Mouse (Mus musculus) hindbrain, embryonic 11.5 days (tissue): ENCODE measurements around the gene Ppm1h. TPM values are rescaled to one million over a fixed set of nuclear protein-coding genes. Genes with fewer than 3 reads are reported as not detected.
"Not testable (repeated sequence)": the region's sequence is repeated elsewhere in the genome, so short reads cannot be mapped to it uniquely, and the experiment has no call there.

Source experiments
- ATAC-seq: fragments of 200-750 bp; cut with Nextera tagmentation; 2 replicates; pipeline ENCODE4 v1.8.0; 2017; ENCODE audit warnings: mild to moderate bottlenecking, moderate TSS enrichment, moderate library complexity; ENCODE audit not compliant: low FRiP score
- DNase-seq: peaks from one replicate; pipeline ENCODE4 v3.0.0-alpha.2; 2015; ENCODE audit warnings: low spot score
- H3K27ac ChIP-seq: fragments of 300-500 bp; sonication (generic); 2 replicates; pipeline ENCODE4 v1.5.1; 2014; ENCODE audit warnings: mild to moderate bottlenecking, low read depth, low read length
- H3K27me3 ChIP-seq: fragments of 300-500 bp; sonication (generic); 2 replicates; pipeline ENCODE4 v1.6.1; 2014; ENCODE audit warnings: mild to moderate bottlenecking, low read length, moderate library complexity, mixed read lengths; ENCODE audit not compliant: control insufficient read depth, insufficient read depth
- H3K36me3 ChIP-seq: fragments of 300-500 bp; sonication (generic); 2 replicates; pipeline ENCODE4 v1.6.1; 2014; ENCODE audit warnings: mild to moderate bottlenecking, low read length, moderate library complexity, mixed read lengths; ENCODE audit not compliant: control insufficient read depth, insufficient read depth
- H3K4me1 ChIP-seq: fragments of 300-500 bp; sonication (generic); replicated peaks from 2 replicates; pipeline ENCODE4 v1.6.1; 2014; ENCODE audit warnings: low read length, mixed read lengths; ENCODE audit not compliant: control insufficient read depth, insufficient read depth
- H3K4me2 ChIP-seq: fragments of 300-500 bp; sonication (generic); replicated peaks from 2 replicates; pipeline ENCODE4 v1.6.1; 2014; ENCODE audit warnings: mild to moderate bottlenecking, low read depth, low read length
- H3K4me3 ChIP-seq: fragments of 300-500 bp; sonication (generic); 2 replicates; pipeline ENCODE4 v1.5.1; 2014; ENCODE audit warnings: low read depth, low read length
- H3K9ac ChIP-seq: fragments of 300-500 bp; sonication (generic); 2 replicates; pipeline ENCODE4 v1.6.1; 2014; ENCODE audit warnings: low read depth, low read length
- H3K9me3 ChIP-seq: fragments of 300-500 bp; sonication (generic); 2 replicates; pipeline ENCODE4 v1.6.1; 2016; ENCODE audit warnings: low read length; ENCODE audit not compliant: control insufficient read depth
- WGBS: fragments of 180-500 bp; shearing (Covaris S2); extraction: QIAGEN DNeasy Blood & Tissue Kit; methylation state at CpG from one replicate; pipeline ENCODE4 v1.1.7; 2014; 5-methylcytosine and 5-hydroxymethylcytosine counted together
- polyA plus RNA-seq: library from polyadenylated mRNA; unstranded; fragments of >200 nt; fragmentation: Nextera tagmentation; extraction: Ambion mirVana; gene quantifications from 2 replicates; pipeline ENCODE4 v1.2.1, GENCODE M21; 2014

Gene Ppm1h
- polyA plus RNA-seq, 1 experiment from 2014 or later: 9.7 TPM

DNA sequence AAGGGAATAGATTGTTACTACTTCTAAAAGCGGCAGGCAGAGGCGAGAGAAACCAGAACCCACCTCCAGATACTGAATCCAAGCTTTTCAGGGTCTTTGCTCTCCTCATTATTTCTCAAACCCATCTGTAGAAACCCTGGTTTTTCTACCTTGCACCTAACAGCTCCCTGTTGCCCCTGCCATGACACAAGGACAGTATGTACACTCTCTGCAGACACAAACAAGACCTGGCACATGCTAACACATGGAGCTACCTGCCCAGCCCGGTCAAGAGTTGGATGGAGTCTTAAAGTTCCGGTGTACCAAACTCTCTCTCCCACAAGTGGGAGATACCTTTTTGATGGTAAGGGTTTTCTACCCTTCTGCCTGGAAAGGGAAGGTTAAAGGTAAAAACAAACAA is 252.0 kb downstream of the Ppm1h start:
- Histone ChIP-seq H3K9me3 (no peaks in the 10 kb centered on the region), H3K4me3 (no peak overlapping the region), H3K4me1 (peaks cover 8% of the 10 kb centered on the region; the same call in 1 of the 2 replicates), H3K36me3 (no peaks in the 10 kb centered on the region), H3K4me2 (no peak overlapping the region), H3K9ac (no peak overlapping the region), H3K27ac (peak overlapping the region; percentile 61; the same call in 1 of the 2 replicates), H3K27me3 (no peaks in the 10 kb centered on the region)
- WGBS: 80% methylated on average over 4 of the region's 4 CpGs
- ATAC-seq (no peak), DNase-seq (no peak)

DNA sequence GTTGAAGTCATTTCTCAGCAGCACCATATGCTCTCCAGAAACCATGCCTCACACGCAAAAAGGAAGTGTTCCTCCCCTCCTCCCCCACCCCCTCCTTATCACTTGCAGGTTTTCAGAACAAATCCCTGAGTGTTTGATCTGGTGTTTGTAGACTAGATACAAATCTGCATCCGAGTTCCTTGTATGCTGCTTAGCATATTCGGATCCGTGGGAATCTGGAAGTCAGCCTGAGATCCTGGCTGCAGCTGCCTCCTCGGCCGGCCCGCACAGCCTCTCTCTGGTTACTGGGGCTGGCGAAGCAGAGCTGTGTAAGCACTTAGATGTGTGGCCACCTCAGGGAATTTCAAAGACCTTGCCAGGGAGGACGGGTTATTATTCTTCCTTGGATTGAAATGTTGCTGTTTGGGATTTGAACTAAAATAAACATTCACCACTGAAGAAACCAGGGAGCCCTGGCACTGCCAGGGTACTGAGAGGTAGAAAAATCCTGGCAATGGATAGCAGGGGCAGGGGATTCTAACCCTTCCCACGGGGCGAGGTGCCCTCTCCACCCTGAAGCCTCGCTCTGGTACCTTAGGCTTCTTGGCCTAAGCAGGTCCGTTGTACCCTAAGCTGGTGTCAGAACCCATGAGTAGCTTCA is 252.8 kb downstream of the Ppm1h start:
- H3K9ac ChIP-seq: peak overlapping the region; percentile 1; the same call in 1 of the 2 replicates
- H3K4me1 ChIP-seq: peaks cover 8% of the 10 kb centered on the region; the same call in 1 of the 2 replicates
- no peak overlapping the region for H3K4me3 ChIP-seq
- DNase-seq: peak; percentile 64
- H3K27me3 ChIP-seq: no peaks in the 10 kb centered on the region
- H3K9me3 ChIP-seq: no peaks in the 10 kb centered on the region
- no peak overlapping the region for H3K4me2 ChIP-seq
- 11% methylated on average over 13 of the region's 13 CpGs for WGBS
- peak overlapping the region; percentile 61 for H3K27ac ChIP-seq
- peak; percentile 68 for ATAC-seq
- H3K36me3 ChIP-seq: no peaks in the 10 kb centered on the region

DNA sequence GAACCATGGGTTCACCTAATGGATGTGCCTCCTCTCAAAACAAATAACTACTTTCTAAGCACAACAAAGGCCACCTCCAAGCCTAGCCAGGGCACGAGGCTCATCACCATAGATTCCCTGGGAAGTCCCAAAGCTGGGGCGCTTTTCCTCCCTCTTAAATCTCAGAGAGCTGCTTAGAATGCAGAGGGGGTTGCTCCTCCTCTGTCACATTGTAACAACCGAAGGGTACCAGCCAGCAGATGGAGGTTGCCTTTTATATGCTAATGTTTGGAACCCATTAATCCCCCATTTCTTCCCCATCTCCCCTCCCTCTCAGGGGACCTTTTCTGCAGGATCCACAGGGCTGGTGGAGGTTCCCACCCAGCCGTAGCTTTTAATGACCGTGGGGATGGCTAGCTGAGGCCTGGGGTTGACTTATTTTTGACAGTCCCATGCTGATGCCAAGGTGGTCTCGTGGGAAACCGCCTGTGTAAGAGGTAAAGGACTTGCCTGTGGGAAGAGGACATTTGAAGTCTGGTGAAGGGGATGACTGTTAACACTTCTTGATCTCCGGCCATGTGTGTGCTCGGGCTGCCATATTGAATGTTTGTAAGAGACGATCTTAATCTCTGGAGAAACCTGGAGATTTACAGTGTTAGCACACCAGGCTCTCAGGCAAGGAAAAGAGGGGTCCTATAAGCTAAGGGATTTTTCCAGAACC is 253.4 kb downstream of the Ppm1h start:
- peak; percentile 64 for DNase-seq
- H3K4me3 ChIP-seq: no peak overlapping the region
- peak overlapping the region; percentile 61 for H3K27ac ChIP-seq
- H3K9ac ChIP-seq: no peak overlapping the region; the same call in 1 of the 2 replicates
- no peaks in the 10 kb centered on the region for H3K36me3 ChIP-seq
- no peaks in the 10 kb centered on the region for H3K9me3 ChIP-seq
- H3K4me2 ChIP-seq: no peak overlapping the region
- H3K27me3 ChIP-seq: no peaks in the 10 kb centered on the region
- 37% methylated on average over 10 of the region's 10 CpGs for WGBS
- peak; percentile 90 for ATAC-seq
- H3K4me1 ChIP-seq: peaks cover 8% of the 10 kb centered on the region; the same call in 1 of the 2 replicates

DNA sequence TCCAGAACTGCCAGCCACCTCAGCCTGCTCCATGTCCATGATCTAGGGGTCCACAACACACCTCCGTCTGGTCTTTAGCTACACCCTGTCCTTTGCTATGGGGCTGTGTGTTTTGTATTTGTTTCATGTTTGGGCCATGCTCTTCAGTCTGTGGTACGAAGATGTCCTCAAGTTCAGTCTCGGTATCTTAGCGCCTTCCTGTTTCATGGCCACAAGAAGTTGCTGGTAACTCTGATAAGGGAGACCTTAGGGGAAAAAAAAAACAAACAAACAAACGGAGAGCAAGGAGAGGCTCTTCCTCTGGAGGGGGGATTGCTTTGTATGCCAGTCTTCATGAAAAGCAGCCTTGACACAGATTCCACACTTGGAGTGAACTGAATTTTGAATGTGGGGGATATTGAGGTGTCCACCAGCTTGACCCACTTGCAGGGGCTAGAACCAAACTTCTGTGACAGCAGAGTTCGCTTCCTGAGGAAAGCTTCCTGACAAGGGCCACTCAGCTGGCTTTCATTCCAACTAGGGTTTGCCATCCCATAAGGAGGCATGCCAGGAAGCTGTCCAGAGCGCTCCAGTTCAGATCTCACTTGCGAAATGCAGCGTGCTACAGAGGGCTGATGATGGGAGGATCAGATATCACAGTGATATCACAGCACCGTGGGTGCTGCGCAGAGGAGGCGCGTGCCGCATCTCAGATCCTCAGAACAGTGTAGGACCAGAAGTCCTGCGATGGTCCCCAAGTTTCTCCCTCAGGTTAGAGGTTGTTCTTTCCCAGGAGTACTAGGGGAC is 254.7 kb downstream of the Ppm1h start:
- DNase-seq (no peak), ATAC-seq (no peak)
- H3K36me3 ChIP-seq: no peaks in the 10 kb centered on the region
- no peaks in the 10 kb centered on the region for H3K9me3 ChIP-seq
- H3K27me3 ChIP-seq: no peaks in the 10 kb centered on the region
- H3K4me3 ChIP-seq: no peak overlapping the region
- no peak overlapping the region for H3K9ac ChIP-seq
- WGBS: 80% methylated on average over 15 of the region's 15 CpGs
- no peak overlapping the region for H3K4me2 ChIP-seq
- H3K27ac ChIP-seq: 0 out of 2 replicates have a peak overlapping the region, but pooled peaks have one; percentile 56
- peaks cover 8% of the 10 kb centered on the region; the same call in 1 of the 2 replicates for H3K4me1 ChIP-seq

DNA sequence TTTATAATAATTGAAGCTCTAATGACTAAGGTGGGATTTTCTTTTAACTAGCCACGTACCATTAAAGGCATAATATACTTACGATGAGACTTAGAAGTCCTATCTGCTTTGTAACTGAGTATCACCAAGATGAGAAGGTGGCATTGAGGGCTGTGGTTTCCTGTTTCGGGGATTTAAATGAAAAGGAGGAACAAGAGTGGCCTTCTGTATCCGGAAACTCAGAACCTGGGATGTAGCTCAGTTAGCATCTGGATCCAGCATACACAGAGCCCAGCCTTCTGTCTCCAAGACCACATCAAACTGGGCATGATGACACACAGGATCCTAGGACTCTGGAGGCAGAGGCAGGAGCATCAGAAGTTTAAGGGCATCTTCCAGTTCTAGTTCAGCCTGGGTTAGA is 256.8 kb downstream of the Ppm1h start:
- not testable (repeated sequence) for ATAC-seq, DNase-seq, H3K9me3 ChIP-seq, H3K4me1 ChIP-seq, H3K9ac ChIP-seq, H3K27ac ChIP-seq, H3K4me2 ChIP-seq, H3K4me3 ChIP-seq, H3K36me3 ChIP-seq, H3K27me3 ChIP-seq
- no CpG with 5 or more reads among the region's 4 CpGs for WGBS

DNA sequence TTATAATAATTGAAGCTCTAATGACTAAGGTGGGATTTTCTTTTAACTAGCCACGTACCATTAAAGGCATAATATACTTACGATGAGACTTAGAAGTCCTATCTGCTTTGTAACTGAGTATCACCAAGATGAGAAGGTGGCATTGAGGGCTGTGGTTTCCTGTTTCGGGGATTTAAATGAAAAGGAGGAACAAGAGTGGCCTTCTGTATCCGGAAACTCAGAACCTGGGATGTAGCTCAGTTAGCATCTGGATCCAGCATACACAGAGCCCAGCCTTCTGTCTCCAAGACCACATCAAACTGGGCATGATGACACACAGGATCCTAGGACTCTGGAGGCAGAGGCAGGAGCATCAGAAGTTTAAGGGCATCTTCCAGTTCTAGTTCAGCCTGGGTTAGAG is 258.8 kb downstream of the Ppm1h start:
- not testable (repeated sequence) for H3K9ac ChIP-seq, DNase-seq, H3K27me3 ChIP-seq, H3K4me3 ChIP-seq, H3K36me3 ChIP-seq, H3K9me3 ChIP-seq, H3K27ac ChIP-seq, ATAC-seq, H3K4me2 ChIP-seq, H3K4me1 ChIP-seq
- no CpG with 5 or more reads among the region's 4 CpGs for WGBS

DNA sequence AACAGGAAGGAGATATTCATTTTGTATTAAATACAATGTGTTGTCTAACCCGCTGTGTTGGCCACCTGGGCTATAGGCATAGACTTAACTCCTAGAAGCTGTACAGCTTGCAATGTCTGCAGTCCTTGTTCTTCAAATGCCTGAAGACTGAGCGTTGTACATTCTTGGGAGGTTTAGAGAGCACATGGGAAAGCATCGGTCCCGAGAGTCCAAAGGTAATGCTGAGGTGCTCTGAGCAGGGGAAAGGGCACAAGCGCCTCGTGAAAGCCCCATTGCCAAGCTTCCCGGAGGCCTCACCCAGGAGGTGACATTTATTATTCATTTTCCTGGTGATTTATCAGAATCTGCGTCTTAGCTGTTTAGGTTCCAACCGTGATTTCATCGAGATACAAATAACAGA is 261.0 kb downstream of the Ppm1h start:
- Histone ChIP-seq H3K27ac (no peak overlapping the region), H3K27me3 (no peaks in the 10 kb centered on the region), H3K9ac (no peak overlapping the region), H3K4me1 (no peaks in the 10 kb centered on the region), H3K9me3 (no peaks in the 10 kb centered on the region), H3K4me3 (no peak overlapping the region), H3K4me2 (no peak overlapping the region), H3K36me3 (no peaks in the 10 kb centered on the region)
- ATAC-seq (no peak), DNase-seq (no peak)
- 89% methylated on average over 10 of the region's 10 CpGs for WGBS

DNA sequence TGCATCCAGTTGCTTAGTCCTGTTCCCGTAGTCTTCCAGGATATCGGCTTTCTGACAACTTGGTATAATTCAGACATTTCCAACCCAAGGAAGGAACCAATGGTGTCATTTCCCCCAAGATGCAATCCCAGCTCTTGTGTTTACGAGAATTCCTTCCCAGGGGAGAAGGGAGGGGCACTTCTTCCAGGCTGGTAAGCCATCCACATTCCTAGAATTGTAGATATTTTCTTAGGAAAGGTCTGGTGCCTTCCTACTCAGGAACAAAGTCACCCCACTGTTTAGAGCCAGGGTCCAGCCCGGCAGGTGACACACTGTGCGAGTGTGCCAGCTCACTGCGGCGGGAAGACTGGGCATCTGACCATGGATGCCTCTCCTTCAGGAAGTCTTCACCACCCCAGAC is 264.2 kb downstream of the Ppm1h start:
- H3K36me3 ChIP-seq: no peaks in the 10 kb centered on the region
- no peaks in the 10 kb centered on the region for H3K4me1 ChIP-seq
- H3K9me3 ChIP-seq: no peaks in the 10 kb centered on the region
- H3K27ac ChIP-seq: no peak overlapping the region
- ATAC-seq: no peak
- H3K4me3 ChIP-seq: no peak overlapping the region
- no peak for DNase-seq
- no peak overlapping the region for H3K4me2 ChIP-seq
- H3K27me3 ChIP-seq: no peaks in the 10 kb centered on the region
- H3K9ac ChIP-seq: no peak overlapping the region
- WGBS: 84% methylated on average over 7 of the region's 7 CpGs
